Mouse (Mus musculus): ENCODE measurements around the gene Nphp4.

The Nphp4 gene

GRCm38 (mm10) chr4:152568006-152568405 lies 91.5 kb downstream of the Nphp4 start:
- no peak for DNase-seq (ENCODE audit: low spot score)

- no peak for DNase-seq (ENCODE audit: low spot score)
These were observed 92.3 kb downstream of the Nphp4 start for GRCm38 (mm10) chr4:152568662-152569395.

- DNase-seq (ENCODE audit: low spot score): no peak
These were observed 97.8 kb downstream of the Nphp4 start for GRCm38 (mm10) chr4:152574266-152574665.

- DNase-seq (ENCODE audit: low spot score): no peak
These were observed 100.3 kb downstream of the Nphp4 start for GRCm38 (mm10) chr4:152576826-152577225.

- DNase-seq (ENCODE audit: low spot score): no peak
These were observed 103.5 kb downstream of the Nphp4 start for GRCm38 (mm10) chr4:152579956-152580355.

GRCm38 (mm10) chr4:152582206-152582605 lies 105.7 kb downstream of the Nphp4 start:
- peak; percentile 44 for DNase-seq (ENCODE audit: low spot score)

- DNase-seq (ENCODE audit: low spot score): no peak
These were observed 107.1 kb downstream of the Nphp4 start for GRCm38 (mm10) chr4:152583616-152584015.

GRCm38 (mm10) chr4:152585526-152585925 lies 109.0 kb downstream of the Nphp4 start:
- no peak for DNase-seq (ENCODE audit: low spot score)

GRCm38 (mm10) chr4:152586175-152586574 lies 109.7 kb downstream of the Nphp4 start:
- DNase-seq (ENCODE audit: low spot score): no peak

GRCm38 (mm10) chr4:152604285-152604684 lies 127.8 kb downstream of the Nphp4 start:
- DNase-seq (ENCODE audit: low spot score): no peak

GRCm38 (mm10) chr4:152609196-152609595 lies 132.7 kb downstream of the Nphp4 start:
- DNase-seq (ENCODE audit: low spot score): no peak

GRCm38 (mm10) chr4:152610026-152610425 lies 133.5 kb downstream of the Nphp4 start:
- DNase-seq (ENCODE audit: low spot score): no peak

Measured in testis, postnatal 14 days (tissue).